Mouse (Mus musculus): ENCODE measurements around the gene Uba1y. TPM values are rescaled to one million over a fixed set of nuclear protein-coding genes. Genes with fewer than 3 reads are reported as not detected.
"Not testable (repeated sequence)": the region's sequence is repeated elsewhere in the genome, so short reads cannot be mapped to it uniquely, and the experiment has no call there.

The Uba1y gene
- polyA plus RNA-seq (2014; fragmentation: Nextera tagmentation; extraction: Ambion mirVana) = not detected in 2 replicates

GRCm38 (mm10) chrY:818396-818795 lies at the start of gene Uba1y:
Uba1y (plus strand) TSS chrY:818649.
- Histone ChIP-seq H3K36me3 (replicated peaks; ENCODE audit: control insufficient read depth, insufficient read depth, low read depth, low read length) (no peaks in the 10 kb centered on the region), H3K4me2 (ENCODE audit: low read depth, low read length) (no peak within 1 kb of the TSS), H3K4me1 (ENCODE audit: control insufficient read depth, insufficient read depth, low read length) (no peaks in the 10 kb centered on the region), H3K9ac (replicated peaks; ENCODE audit: low read length) (no peak within 1 kb of the TSS), H3K27ac (replicated peaks; ENCODE audit: low read depth, low read length) (no peak within 1 kb of the TSS), H3K27me3 (ENCODE audit: control insufficient read depth, insufficient read depth, low read length) (no peaks in the 10 kb centered on the region), H3K4me3 (ENCODE audit: low read depth, low read length) (no peak within 1 kb of the TSS), H3K9me3 (replicated peaks; ENCODE audit: control insufficient read depth, low read length) (no peaks in the 10 kb centered on the region)
- WGBS = 90% methylated on average over 8 of the region's 15 CpGs
- DNase-seq (ENCODE audit: low spot score) = no peak
- no peak for ATAC-seq (replicated peaks; ENCODE audit: insufficient number of reproducible peaks, low FRiP score, low TSS enrichment, low read depth)

- H3K4me2 ChIP-seq (ENCODE audit: low read depth, low read length); H3K36me3 ChIP-seq (replicated peaks; ENCODE audit: control insufficient read depth, insufficient read depth, low read depth, low read length); DNase-seq (ENCODE audit: low spot score); H3K27ac ChIP-seq (replicated peaks; ENCODE audit: low read depth, low read length); ATAC-seq (replicated peaks; ENCODE audit: insufficient number of reproducible peaks, low FRiP score, low TSS enrichment, low read depth); H3K4me1 ChIP-seq (ENCODE audit: control insufficient read depth, insufficient read depth, low read length); H3K27me3 ChIP-seq (ENCODE audit: control insufficient read depth, insufficient read depth, low read length); H3K9ac ChIP-seq (replicated peaks; ENCODE audit: low read length); H3K9me3 ChIP-seq (replicated peaks; ENCODE audit: control insufficient read depth, low read length); H3K4me3 ChIP-seq (ENCODE audit: low read depth, low read length): not testable (repeated sequence)
- WGBS = no CpG with 5 or more reads among the region's 11 CpGs
Measured at GRCm38 (mm10) chrY:797309-797708, 21.1 kb upstream of the Uba1y start, which contains the start of gene Zfy1. Zfy1 (minus strand) TSS chrY:797409.

- Histone ChIP-seq H3K4me2 (ENCODE audit: low read depth, low read length) (peak overlapping the region; percentile 27), H3K9ac (replicated peaks; ENCODE audit: low read length) (no peak overlapping the region), H3K36me3 (replicated peaks; ENCODE audit: control insufficient read depth, insufficient read depth, low read depth, low read length) (no peaks in the 10 kb centered on the region), H3K4me3 (ENCODE audit: low read depth, low read length) (no peak overlapping the region), H3K9me3 (replicated peaks; ENCODE audit: control insufficient read depth, low read length) (no peaks in the 10 kb centered on the region), H3K27me3 (ENCODE audit: control insufficient read depth, insufficient read depth, low read length) (no peaks in the 10 kb centered on the region), H3K27ac (replicated peaks; ENCODE audit: low read depth, low read length) (no peak overlapping the region), H3K4me1 (ENCODE audit: control insufficient read depth, insufficient read depth, low read length) (no peaks in the 10 kb centered on the region)
- WGBS = 0% methylated on average over 11 of the region's 15 CpGs
- ATAC-seq (replicated peaks; ENCODE audit: insufficient number of reproducible peaks, low FRiP score, low TSS enrichment, low read depth) = peak; percentile 89
- peak; percentile 63 for DNase-seq (ENCODE audit: low spot score)
Measured at GRCm38 (mm10) chrY:808991-809661, 9.3 kb upstream of the Uba1y start.

- H3K9me3 ChIP-seq (replicated peaks; ENCODE audit: control insufficient read depth, low read length) = no peaks in the 10 kb centered on the region
- ATAC-seq (replicated peaks; ENCODE audit: insufficient number of reproducible peaks, low FRiP score, low TSS enrichment, low read depth) (no peak), DNase-seq (ENCODE audit: low spot score) (no peak)
- no peak overlapping the region for H3K27ac ChIP-seq (replicated peaks; ENCODE audit: low read depth, low read length)
- no peaks in the 10 kb centered on the region for H3K4me1 ChIP-seq (ENCODE audit: control insufficient read depth, insufficient read depth, low read length)
- no peaks in the 10 kb centered on the region for H3K27me3 ChIP-seq (ENCODE audit: control insufficient read depth, insufficient read depth, low read length)
- H3K36me3 ChIP-seq (replicated peaks; ENCODE audit: control insufficient read depth, insufficient read depth, low read depth, low read length) = no peaks in the 10 kb centered on the region
- H3K4me3 ChIP-seq (ENCODE audit: low read depth, low read length) = no peak overlapping the region
- H3K9ac ChIP-seq (replicated peaks; ENCODE audit: low read length) = no peak overlapping the region
- H3K4me2 ChIP-seq (ENCODE audit: low read depth, low read length) = no peak overlapping the region
Measured at GRCm38 (mm10) chrY:872404-872803, 54.0 kb downstream of the Uba1y start.

- ATAC-seq (replicated peaks; ENCODE audit: insufficient number of reproducible peaks, low FRiP score, low TSS enrichment, low read depth) (no peak), DNase-seq (ENCODE audit: low spot score) (peak; percentile 50)
- Histone ChIP-seq H3K4me2 (ENCODE audit: low read depth, low read length) (no peak overlapping the region), H3K4me3 (ENCODE audit: low read depth, low read length) (no peak overlapping the region), H3K27ac (replicated peaks; ENCODE audit: low read depth, low read length) (no peak overlapping the region), H3K36me3 (replicated peaks; ENCODE audit: control insufficient read depth, insufficient read depth, low read depth, low read length) (no peaks in the 10 kb centered on the region), H3K9me3 (replicated peaks; ENCODE audit: control insufficient read depth, low read length) (no peaks in the 10 kb centered on the region), H3K27me3 (ENCODE audit: control insufficient read depth, insufficient read depth, low read length) (no peaks in the 10 kb centered on the region), H3K4me1 (ENCODE audit: control insufficient read depth, insufficient read depth, low read length) (no peaks in the 10 kb centered on the region), H3K9ac (replicated peaks; ENCODE audit: low read length) (no peak overlapping the region)
- 30% methylated on average over 15 of the region's 18 CpGs for WGBS
Measured at GRCm38 (mm10) chrY:872855-873549, 54.6 kb downstream of the Uba1y start.

Other genes with a start within 250 kb of the Uba1y start
- not detected in 2 replicates for gene Zfy1, start 21.2 kb upstream of the Uba1y start, polyA plus RNA-seq (2014; fragmentation: Nextera tagmentation; extraction: Ambion mirVana)
- 12.2 and 15.3 TPM in 2 replicates for gene Kdm5d, start 79.1 kb downstream of the Uba1y start, polyA plus RNA-seq (2014; fragmentation: Nextera tagmentation; extraction: Ambion mirVana)
- gene Eif2s3y, start 191.9 kb downstream of the Uba1y start, polyA plus RNA-seq (2014; fragmentation: Nextera tagmentation; extraction: Ambion mirVana) = 27.7 and 29.8 TPM in 2 replicates

Data from embryonic facial prominence, embryonic 11.5 days (tissue).